Mouse (Mus musculus) megakaryocyte, adult 5-6 weeks (primary cell): ENCODE results near the gene Zfp940. TPM values are rescaled to one million over a fixed set of nuclear protein-coding genes. Genes with fewer than 3 reads are reported as not detected.
"Not testable (repeated sequence)": the region's sequence is repeated elsewhere in the genome, so short reads cannot be mapped to it uniquely, and the experiment has no call there.

Source experiments
- ATAC-seq: 2 replicates; pipeline ENCODE4 v1.8.0; 2016; ENCODE audit warnings: mild to moderate bottlenecking, inconsistent platforms; ENCODE audit not compliant: poor library complexity, severe bottlenecking
- total RNA-seq, 2 experiments: library from RNA; stranded (forward) in 1 of 2; stranded (reverse) in 1 of 2; fragments of 153-499, 151-499 nt in 1 of 2; fragments of 221-1000, 200-1000 nt in 1 of 2; gene quantifications; 2 replicates each; pipeline versions ENCODE4 v1.2.3 to v1.2.4; 2015 to 2017

The Zfp940 gene
- total RNA-seq (2015): 1.2 and 1.3 TPM in 2 replicates
- 1.2 and 1.4 TPM in 2 replicates for total RNA-seq (2017)

DNA sequence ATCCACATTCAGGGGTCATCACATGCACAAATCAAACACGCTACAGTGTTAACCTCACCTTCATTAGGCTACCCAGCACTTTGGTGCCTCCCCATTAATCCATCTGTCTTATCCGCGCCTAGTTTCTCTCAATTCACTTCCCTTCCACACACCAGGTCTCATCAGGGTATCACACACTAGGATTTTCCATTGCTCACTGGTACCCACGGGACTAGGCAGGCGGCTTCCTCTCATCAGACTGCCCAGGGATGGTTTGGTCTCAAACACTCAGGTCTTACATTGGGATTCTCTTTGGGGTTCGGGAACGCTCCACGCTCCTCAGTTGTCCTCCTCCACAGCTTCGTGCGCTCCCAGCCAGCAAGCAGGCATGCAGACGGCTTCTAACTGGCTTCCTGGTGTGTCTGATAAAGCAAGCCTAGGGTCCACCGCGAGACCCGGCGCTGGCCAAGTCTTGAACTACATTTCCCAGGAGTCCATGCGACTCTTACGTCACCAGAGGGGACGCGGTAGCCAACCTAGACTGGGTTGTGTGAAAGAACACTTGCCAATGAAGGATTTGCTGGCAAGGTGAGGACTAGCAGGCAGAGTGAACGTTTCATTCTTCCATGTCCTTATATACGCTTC is at the start of gene Zfp940:
Gene Zfp940 (minus strand): TSS at position 451 of the 624 bp plus-strand sequence.
- ATAC-seq: peak; percentile 99

DNA sequence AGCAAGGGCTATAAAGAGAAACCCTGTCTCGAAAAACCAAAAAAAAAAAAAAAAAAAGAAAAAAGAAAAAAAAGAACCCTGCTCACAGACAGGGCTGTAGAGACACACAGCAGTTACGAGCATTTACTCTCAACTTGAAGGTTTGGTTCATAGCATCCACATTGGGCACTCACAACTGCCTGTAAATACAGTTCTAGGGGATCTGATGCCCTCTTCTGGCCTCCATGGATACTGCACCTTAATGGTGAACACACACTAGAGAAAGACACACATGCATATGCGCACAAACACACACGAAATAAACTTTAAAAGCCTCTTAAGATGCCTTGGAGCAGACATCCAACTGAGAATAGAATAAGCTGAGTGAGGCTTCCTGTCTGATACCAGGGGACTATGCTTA is 44.9 kb upstream of the Zfp940 start:
- ATAC-seq: no peak

DNA sequence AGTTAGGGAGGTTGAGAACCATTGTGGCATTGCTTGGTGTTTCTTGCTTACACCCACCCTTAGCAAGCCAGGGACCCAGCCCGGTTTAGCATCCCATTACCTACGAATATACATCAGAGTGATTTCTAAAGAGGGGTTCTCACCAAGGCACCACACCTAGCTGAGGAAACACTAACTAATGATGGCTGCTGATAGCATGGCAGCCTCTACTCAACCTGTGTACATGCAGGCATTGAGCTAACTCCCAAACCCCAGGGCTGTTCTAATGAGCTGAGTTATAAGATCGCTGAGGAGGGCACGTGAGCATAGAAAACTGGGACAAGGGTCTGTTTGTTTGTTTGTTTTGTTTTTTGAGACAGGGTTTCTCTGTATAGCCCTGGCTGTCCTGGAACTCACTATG is 39.3 kb upstream of the Zfp940 start:
- ATAC-seq: no peak

DNA sequence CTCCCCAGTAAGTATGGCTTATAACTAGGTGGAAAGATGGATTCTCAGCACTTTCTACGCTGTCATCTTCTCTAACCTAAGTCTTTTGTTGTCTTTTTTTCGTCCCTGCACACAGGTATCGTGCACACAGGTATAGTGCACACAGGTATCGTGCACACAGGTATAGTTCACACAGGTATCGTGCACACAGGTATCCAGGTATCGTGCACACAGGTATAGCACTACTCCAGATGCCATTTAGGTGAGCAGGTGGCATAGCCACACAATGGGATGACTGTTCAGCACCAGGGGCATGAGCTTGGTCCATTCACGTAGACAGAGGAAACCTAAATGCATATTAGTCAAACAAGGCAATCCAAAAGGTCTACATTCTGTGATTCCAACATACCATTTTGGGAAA is 37.0 kb upstream of the Zfp940 start:
- ATAC-seq: no peak

DNA sequence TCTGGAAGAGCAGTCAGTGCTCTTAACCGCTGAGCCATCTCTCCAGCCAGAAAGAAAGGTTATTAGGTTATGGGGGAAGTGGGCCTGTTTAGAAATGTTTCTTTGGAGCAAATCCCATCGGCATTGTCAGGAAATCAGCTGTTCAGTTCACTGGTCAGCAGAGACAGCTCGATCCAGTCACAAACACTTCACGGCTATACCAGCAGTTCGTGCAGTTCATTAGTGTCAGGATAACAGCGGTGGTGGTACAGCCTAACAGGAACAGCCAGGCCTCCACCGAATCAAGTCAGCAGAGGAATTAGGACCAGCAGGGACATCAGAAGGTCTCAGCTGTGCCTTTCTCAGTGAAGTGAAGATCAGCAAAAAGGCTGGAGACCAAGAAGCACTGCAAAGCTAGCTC is 27.4 kb upstream of the Zfp940 start:
- ATAC-seq: no peak

DNA sequence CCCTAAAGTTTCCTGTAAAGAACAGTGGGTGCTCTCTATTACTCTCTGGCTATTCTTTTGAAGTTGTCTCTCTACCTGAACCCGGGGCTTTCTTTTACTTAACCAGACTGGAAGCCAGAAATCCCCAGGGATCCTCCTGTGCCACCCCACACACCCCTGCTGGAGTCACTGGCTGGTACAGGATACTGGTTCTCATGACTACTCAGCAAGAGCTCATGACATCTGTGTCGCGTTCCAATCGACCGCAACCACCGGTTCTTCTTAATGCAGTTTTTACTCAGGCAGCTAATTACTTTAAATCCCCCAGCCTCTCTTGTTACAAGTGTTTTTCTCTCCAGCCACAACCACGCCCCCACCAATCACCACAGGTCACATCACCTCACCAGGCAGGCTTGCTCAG is 26.6 kb upstream of the Zfp940 start:
- ATAC-seq: no peak

DNA sequence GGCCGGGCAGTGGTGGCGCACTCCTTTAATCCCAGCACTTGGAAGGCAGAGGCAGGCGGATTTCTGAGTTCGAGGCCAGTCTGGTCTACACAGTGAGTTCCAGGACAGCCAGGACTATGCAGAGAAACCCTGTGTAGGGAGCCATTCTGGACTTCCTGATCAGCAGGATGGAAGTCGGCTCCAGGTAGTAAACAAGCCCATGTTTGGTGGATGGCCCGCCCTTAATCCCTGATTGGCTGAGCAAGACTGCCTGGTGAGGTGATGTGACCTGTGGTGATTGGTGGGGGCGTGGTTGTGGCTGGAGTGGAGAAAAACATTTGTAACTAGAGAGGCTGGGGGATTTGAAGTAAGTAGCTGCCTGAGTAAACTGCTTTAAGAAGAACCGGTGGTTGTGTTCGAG is 24.1 kb upstream of the Zfp940 start:
- ATAC-seq: not testable (repeated sequence)

DNA sequence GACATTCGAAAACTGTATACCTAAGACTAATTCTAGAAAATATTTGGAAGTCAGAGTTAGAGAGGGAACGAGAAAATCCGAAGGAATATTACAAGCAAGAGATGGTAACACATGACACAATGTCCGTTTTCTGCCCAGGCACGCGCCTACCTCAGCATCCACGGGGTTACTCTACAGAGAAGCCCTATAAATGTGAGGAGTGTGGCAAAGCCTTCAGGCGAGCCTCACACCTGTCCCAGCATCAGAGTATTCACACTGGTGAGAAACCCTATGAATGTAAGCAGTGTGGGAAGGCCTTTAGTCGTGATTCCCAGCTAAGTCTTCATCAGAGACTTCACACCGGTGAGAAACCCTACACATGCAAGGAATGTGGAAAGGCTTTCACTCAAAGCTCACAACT is 20.8 kb upstream of the Zfp940 start:
- no peak for ATAC-seq

DNA sequence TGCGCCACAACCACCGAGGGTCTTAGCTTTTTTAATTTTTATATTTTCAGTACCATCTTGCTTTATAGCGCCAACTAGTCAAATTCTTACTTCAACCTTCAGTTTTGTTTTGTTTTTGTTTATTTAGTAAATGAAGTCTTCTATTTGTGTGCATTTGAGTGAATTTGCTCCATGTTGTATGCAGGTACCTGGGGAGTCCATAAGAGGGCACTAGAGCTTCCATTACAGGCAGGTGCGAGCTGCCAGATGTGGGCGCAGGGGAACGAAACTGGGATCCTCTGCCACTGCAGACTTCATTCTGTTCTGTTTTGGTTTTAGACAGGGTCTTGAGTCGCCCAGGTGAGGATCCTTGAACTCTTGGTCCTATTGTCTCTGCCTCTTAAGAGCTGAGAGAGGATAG is 8.2 kb upstream of the Zfp940 start:
- ATAC-seq: no peak

DNA sequence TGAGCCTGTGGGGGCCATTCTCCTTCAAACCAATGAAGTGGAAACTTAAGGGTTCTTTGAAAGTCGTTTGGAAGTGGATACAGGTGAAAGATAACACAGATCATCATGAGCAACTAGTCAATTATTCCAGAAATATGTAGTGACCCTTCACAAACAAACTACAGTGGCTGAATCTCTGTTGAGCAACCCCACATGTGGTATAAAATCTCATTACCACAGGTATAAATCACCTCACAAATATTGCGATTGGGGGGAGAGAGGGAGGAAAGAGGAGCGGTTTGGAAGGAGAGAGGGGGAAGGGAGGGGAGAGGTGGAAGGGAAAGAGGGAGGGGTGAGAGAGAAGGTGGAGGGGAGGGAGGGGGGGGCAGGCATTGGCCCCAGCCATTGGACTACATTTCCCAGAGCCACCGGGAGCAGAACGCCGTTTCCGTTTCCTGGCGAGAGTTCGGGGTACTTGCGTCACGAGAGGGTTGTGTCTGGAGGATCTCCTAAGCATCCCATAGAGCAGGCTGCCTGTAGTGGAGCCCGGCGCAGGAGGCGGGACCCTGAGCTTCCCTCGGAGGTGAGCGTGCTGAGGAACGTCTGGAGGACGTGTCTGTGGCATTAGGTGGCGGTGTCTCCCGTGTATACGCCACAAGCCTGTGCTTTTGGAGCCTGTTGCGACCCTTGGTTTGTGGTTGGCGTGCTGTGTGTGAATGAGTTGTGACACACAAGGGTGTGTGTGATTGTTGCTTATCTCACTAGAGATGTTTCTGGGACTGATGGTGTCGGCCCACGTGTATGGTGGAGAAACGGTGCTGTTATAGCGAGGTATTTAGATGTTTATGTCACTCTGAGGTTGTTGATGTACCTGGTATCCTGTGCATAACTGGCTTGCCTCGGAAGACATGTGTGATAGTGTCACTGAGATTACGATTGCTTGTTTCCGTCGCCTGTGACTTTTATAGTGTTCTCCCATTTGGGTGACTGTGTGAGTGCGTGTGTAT is 6.4 kb upstream of the Zfp940 start, which contains the start of gene Zfp420:
Gene Zfp420 (plus strand): TSS at position 448 of the 986 bp plus-strand sequence.
- peak; percentile 100 for ATAC-seq

DNA sequence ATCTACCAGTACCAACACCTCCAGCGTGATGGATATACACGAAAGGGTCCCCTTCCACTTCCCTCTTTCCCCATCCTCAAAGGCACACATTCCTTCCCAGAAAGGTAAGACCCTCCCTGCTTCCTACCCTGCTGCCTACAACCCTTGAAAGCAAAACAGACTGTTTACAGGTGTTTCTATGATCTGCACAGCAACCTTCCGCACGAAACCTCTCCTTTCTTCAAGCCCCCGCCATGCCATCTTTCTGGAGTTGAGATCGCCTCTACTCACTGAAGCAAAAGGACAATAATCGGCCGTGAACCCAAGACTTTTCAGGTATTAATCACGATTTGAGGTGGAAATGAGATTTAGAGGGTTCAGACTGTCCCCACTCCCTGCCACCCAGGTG is 644 bp downstream of the Zfp940 start:
- no peak for ATAC-seq

DNA sequence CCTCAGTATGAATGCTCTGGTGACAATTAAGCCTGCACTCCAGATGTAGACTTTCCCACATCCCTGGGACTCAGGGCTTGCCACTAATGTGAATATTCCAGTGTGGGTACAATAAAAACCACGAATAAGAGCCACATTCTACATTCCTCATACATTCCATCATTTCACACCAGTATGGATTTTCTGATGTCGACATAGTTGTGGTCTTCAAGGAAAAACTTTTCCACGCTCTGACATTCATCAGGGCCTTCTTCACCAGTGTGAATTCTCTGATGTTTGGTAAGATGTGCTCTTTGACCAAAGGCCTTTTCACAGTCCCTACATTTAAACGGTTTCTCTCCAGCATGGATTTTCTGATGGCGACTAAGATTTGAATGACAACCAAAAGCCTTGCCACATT is 8.9 kb downstream of the Zfp940 start:
- ATAC-seq: no peak

DNA sequence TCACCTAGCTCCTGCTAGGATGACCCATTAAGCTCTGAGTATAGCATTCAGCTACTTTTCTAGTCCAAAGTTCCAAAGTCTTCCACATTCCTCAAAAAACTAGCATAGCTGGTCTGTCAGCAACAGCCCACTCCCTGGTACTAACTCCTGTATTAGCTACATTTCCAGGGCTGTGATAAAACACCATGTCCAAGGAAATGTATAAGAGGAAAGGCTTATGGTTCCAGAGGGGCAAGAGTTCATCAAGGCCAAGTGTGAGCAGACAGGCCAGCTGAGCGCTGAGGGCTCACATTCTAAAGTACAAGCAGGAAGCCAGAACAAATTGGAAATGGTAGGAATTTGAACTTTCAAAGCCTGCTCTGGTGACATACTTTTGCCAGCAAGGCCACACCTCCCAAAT is 11.4 kb downstream of the Zfp940 start:
- no peak for ATAC-seq

DNA sequence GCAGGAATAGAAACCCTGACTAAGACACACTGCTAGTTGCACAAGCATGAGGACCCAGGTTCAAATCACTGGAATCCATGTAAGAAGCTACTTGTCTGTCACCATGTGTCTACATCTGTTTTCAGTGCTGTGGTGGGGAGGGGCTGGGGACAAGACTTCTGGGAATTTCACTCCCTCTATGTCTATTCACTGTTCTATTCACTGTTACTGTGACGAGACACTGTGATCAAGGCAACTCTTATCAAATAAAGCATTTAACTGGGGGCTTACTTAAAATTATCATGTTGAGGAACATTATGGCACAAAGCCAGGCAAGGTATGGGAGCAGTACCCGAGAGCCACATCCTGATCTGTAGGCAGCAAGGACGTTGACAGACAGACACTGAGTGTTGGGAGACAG is 14.2 kb downstream of the Zfp940 start:
- no peak for ATAC-seq

DNA sequence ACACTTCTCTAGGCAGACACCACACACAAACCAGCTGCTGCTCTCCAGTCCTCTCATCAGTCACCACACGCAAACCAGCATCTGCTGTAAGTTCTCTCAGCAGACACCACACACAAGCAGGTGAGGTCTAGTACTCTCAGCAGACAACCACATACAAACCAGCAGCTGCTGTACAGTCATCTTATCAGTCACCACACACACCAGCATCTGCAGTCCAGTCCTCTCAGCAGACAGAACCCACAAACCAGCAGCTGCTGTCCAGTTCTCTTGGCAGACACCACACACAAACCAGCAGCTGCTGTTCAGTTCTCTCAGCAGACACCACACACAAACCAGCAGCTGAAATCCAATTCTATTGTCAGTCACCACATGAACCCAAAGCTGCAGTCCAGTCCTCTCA is 16.7 kb downstream of the Zfp940 start:
- no peak for ATAC-seq

DNA sequence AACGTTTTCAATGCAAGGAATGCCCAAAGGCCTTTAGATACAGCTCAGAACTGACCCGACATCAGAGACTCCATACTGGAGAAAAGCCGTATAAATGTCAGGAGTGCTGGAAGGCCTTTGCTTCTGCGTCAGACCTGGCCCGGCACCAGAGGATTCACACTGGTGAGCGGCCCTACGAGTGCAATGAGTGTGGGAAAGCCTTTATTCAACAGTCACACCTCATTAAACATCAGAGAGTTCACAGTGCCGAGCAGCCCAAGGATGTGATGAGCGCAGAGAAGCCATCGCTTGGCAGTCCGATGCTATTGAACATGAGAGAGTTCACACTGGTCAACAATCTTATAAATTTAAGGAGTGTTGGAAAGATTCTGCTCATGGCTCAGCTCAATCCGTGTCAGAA is 23.7 kb downstream of the Zfp940 start:
- no peak for ATAC-seq

DNA sequence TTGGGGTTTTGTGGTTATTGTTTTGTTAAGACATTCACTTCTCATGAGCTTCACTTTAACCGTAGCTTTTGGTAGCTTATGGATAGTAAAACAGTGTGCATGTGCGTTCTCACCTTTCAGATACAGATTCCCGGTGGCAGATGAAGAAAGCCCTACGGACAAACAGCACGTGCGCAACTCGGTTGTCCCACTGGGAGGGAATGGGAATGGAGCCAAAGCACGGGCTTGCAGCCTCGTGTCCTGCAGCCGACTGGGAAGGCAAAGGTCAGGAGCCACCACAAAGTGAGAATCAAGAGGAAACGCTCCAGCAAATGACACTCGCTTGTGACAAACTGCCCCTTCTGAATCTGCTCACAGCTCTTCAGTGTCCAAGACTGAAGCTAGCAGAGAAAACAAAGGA is 25.5 kb downstream of the Zfp940 start:
- no peak for ATAC-seq

DNA sequence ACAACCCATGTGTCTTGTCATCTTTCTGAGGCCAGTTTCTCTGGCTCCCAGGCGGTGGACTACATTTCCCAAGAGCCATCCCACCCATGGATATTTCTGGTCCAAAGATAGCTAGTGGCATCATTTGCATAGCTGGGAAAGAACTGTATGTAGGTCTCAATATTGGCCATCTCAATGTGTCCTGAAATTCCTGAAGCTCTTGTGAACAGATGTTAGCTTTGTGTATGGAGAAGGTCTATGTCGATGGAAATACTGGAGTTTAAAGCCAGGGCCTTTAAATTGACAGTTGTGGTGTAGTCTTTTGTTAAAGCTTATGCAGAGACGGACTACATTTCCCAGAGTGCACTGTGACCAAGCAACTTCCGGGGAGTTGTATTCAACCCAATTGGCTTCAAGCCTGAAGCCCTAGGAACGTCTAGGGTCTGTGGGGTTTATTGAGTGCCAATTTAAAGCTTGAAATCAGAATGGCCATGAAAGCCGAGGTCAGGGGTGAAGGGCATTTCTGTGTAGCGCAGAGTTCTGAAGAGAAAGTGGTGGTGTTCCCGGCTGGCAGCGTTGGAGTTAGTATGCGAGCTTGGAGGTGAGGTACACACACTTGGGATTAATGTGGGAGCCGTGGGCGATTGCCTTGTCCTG is 34.7 kb downstream of the Zfp940 start:
- ATAC-seq: peak; percentile 66

DNA sequence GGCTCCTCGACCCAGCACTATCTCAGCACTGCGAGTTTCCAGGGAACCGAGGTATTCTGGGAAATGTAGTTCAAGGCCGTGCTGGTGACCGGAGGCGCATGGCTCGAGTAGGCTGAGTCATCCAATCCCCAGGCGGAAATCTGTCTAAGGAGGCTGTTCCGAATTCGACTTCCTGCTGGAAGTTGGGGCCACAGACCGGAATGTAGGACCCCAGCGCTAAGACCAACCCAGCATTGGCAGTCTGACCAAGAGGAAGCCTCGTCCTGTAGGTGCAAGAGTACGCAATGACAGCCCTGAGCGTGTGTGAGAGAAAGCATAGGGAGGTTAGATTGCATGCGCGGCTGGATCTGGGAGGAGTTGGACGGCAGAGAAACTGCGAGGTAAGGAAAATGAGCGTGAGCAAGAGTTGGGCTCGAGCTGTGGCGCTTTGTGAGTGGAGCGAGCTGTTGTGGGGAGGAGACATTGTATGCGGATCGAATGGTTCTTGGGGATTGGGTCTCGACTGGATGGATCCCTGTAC is 37.5 kb downstream of the Zfp940 start, which contains the start of gene Zfp790:
Gene Zfp790 (plus strand): TSS at position 205 of the 520 bp plus-strand sequence.
- ATAC-seq: peak; percentile 94

DNA sequence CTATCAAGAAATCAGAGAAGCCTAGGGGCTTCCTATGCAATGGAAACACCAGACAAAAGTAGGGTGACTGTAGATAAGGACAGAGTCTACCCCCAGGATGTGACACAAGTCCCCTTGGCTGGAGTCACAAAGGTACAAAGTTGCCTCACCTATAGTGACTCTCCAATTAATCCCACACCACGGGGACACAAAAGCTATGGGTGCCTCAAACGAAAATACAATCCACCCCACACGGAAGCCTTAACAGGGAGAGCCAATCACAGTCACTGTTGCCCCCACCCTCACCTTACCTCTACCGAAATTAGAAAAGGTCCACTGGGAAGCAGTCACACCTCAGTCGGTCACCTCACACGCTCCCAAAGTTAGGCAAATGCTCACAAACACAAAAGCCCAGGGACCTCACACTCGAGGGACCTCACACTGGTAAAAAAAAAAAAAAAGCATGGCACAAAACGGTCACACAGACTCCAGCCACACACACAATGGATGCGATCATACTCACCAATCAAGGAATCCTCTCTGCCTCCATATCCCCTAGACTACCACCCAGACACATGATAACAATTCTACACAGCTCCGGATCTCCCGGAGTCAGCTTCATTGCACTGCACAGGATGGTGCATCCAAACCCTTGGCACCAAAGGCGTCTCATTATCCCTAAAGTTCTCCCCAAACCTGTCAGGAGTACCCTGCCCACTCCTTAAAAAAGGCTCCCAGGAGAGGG is 38.2 kb downstream of the Zfp940 start:
- ATAC-seq: 0 out of 2 replicates have a peak, but pooled peaks have one; percentile 8

DNA sequence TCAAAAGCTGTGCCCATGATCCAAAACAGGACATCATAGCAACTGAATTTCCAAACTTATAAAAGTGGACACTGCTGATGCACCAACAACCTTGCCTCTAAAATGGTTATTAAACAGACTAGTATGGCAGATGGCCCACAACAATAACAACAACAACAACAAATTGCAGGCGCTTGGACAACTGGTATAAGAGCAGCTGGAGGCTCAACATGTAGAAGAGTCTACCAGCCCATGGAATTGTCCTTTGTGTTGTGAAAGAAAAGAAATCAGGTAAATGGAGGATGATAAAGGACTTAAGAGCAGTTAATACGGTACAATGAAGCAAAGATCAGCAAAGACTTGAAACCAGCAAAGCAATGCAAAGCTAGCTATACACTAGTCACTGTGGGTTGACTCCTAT is 39.1 kb downstream of the Zfp940 start:
- no peak for ATAC-seq
